Mouse (Mus musculus) intestine, postnatal 0 days (tissue): ENCODE results near the gene Fbxo47. TPM values are rescaled to one million over a fixed set of nuclear protein-coding genes. Genes with fewer than 3 reads are reported as not detected.

ENCODE experiments used
- ATAC-seq: fragments of 200-750 bp; cut with Nextera tagmentation; 2 replicates; pipeline ENCODE4 v1.8.0; 2017; ENCODE audit warnings: mild to moderate bottlenecking, moderate TSS enrichment, moderate library complexity
- H3K27ac ChIP-seq: fragments of 300-500 bp; sonication (generic); 2 replicates; pipeline ENCODE4 v1.5.1; 2014; ENCODE audit warnings: mild to moderate bottlenecking, low read depth, low read length, moderate library complexity
- H3K27me3 ChIP-seq: fragments of 300-500 bp; sonication (generic); replicated peaks from 2 replicates; pipeline ENCODE4 v1.6.1; 2014; ENCODE audit warnings: low read length, mixed read lengths; ENCODE audit not compliant: control insufficient read depth, insufficient read depth
- H3K36me3 ChIP-seq: fragments of 300-500 bp; sonication (generic); 2 replicates; pipeline ENCODE4 v1.6.1; 2014; ENCODE audit warnings: mild to moderate bottlenecking, moderate library complexity; ENCODE audit not compliant: control insufficient read depth, insufficient read depth
- H3K4me1 ChIP-seq: fragments of 300-500 bp; sonication (generic); replicated peaks from 2 replicates; pipeline ENCODE4 v1.6.1; 2014; ENCODE audit warnings: antibody characterized with exemption, low read length, mixed read lengths; ENCODE audit not compliant: control insufficient read depth, insufficient read depth
- H3K4me2 ChIP-seq: fragments of 300-500 bp; sonication (generic); replicated peaks from 2 replicates; pipeline ENCODE4 v1.6.1; 2014; ENCODE audit warnings: low read depth, mild to moderate bottlenecking, moderate library complexity
- H3K4me3 ChIP-seq: fragments of 300-500 bp; sonication (generic); 2 replicates; pipeline ENCODE4 v1.5.1; 2014; ENCODE audit warnings: low read depth, low read length
- H3K9ac ChIP-seq: fragments of 300-500 bp; sonication (generic); 2 replicates; pipeline ENCODE4 v1.6.1; 2014; ENCODE audit warnings: mild to moderate bottlenecking, low read depth, low read length
- H3K9me3 ChIP-seq: fragments of 300-500 bp; sonication (generic); 2 replicates; pipeline ENCODE4 v1.6.1; 2016; ENCODE audit warnings: mixed run types; ENCODE audit not compliant: control insufficient read depth
- CTCF ChIP-seq: sonication (generic); IDR thresholded peaks from 2 replicates; pipeline ENCODE4 v1.5.1; 2016; ENCODE audit warnings: low read depth, mild to moderate bottlenecking, control low read depth, antibody characterized with exemption, moderate library complexity
- WGBS: fragments of 180-500 bp; shearing (Covaris S2); extraction: QIAGEN DNeasy Blood & Tissue Kit; methylation state at CpG from one replicate; pipeline ENCODE4 v1.1.7; 2014; 5-methylcytosine and 5-hydroxymethylcytosine counted together
- polyA plus RNA-seq: library from polyadenylated mRNA; unstranded; fragments of >200 nt; fragmentation: Nextera tagmentation; extraction: Ambion mirVana; gene quantifications from 2 replicates; pipeline ENCODE4 v1.2.1, GENCODE M21; 2015

The Fbxo47 gene
- polyA plus RNA-seq, 1 experiment from 2014 or later = 0.83 TPM

- H3K9me3 ChIP-seq = no peaks in the 10 kb centered on the region
- no peaks in the 10 kb centered on the region for H3K27me3 ChIP-seq
- H3K4me3 ChIP-seq = no peak overlapping the region
- no peaks in the 10 kb centered on the region for H3K4me1 ChIP-seq
- no peak overlapping the region for H3K4me2 ChIP-seq
- no peaks in the 10 kb centered on the region for H3K36me3 ChIP-seq
- TF ChIP-seq CTCF = no peak
- no peak overlapping the region for H3K9ac ChIP-seq
- no peak overlapping the region for H3K27ac ChIP-seq
- no peak for ATAC-seq
- WGBS = 87% methylated on average over 2 of the region's 2 CpGs
These were observed 31.5 kb upstream of the Fbxo47 start for GRCm38 (mm10) chr11:97915471-97915870.

- H3K4me3 ChIP-seq = no peak overlapping the region
- no peaks in the 10 kb centered on the region for H3K9me3 ChIP-seq
These were observed 29.2 kb upstream of the Fbxo47 start for GRCm38 (mm10) chr11:97913111-97913510.

GRCm38 (mm10) chr11:97908634-97909348 lies 24.8 kb upstream of the Fbxo47 start:
- 84% methylated on average over 11 of the region's 11 CpGs for WGBS
- ATAC-seq = no peak
- TF ChIP-seq CTCF = no peak
- Histone ChIP-seq H3K4me2 (no peak overlapping the region), H3K9ac (no peak overlapping the region), H3K9me3 (no peaks in the 10 kb centered on the region), H3K36me3 (no peaks in the 10 kb centered on the region), H3K4me3 (no peak overlapping the region), H3K27ac (no peak overlapping the region), H3K27me3 (no peaks in the 10 kb centered on the region), H3K4me1 (no peaks in the 10 kb centered on the region)

More at GRCm38 (mm10) chr11:97913111-97913510, 29.2 kb upstream of the Fbxo47 start:
- H3K27ac ChIP-seq = no peak overlapping the region
- no peak overlapping the region for H3K9ac ChIP-seq
- no peak for TF ChIP-seq CTCF
- H3K36me3 ChIP-seq = no peaks in the 10 kb centered on the region
- WGBS = 75% methylated on average over 14 of the region's 14 CpGs
- no peaks in the 10 kb centered on the region for H3K27me3 ChIP-seq
- ATAC-seq = no peak
- H3K4me1 ChIP-seq = no peaks in the 10 kb centered on the region
- H3K4me2 ChIP-seq = no peak overlapping the region

- H3K4me1 ChIP-seq = no peaks in the 10 kb centered on the region
- 82% methylated on average over 5 of the region's 5 CpGs for WGBS
- no peak for ATAC-seq
These were observed 24.0 kb upstream of the Fbxo47 start for GRCm38 (mm10) chr11:97907935-97908334.

GRCm38 (mm10) chr11:97906905-97907304 lies 23.0 kb upstream of the Fbxo47 start:
- WGBS = 84% methylated on average over 9 of the region's 9 CpGs
- H3K9me3 ChIP-seq = no peaks in the 10 kb centered on the region
- ATAC-seq = no peak
- no peak overlapping the region for H3K27ac ChIP-seq
- no peaks in the 10 kb centered on the region for H3K4me1 ChIP-seq
- no peaks in the 10 kb centered on the region for H3K27me3 ChIP-seq
- TF ChIP-seq CTCF = no peak
- H3K4me3 ChIP-seq = no peak overlapping the region
- H3K4me2 ChIP-seq = no peak overlapping the region
- H3K36me3 ChIP-seq = no peaks in the 10 kb centered on the region
- H3K9ac ChIP-seq = no peak overlapping the region

More at GRCm38 (mm10) chr11:97907935-97908334, 24.0 kb upstream of the Fbxo47 start:
- H3K4me2 ChIP-seq = no peak overlapping the region
- H3K27ac ChIP-seq = no peak overlapping the region
- no peaks in the 10 kb centered on the region for H3K9me3 ChIP-seq
- TF ChIP-seq CTCF = no peak
- H3K9ac ChIP-seq = no peak overlapping the region
- no peaks in the 10 kb centered on the region for H3K27me3 ChIP-seq
- no peaks in the 10 kb centered on the region for H3K36me3 ChIP-seq
- H3K4me3 ChIP-seq = no peak overlapping the region

- 39% methylated on average over 2 of the region's 2 CpGs for WGBS
- Histone ChIP-seq H3K27ac (no peak overlapping the region), H3K9me3 (no peaks in the 10 kb centered on the region)
These were observed 22.0 kb upstream of the Fbxo47 start for GRCm38 (mm10) chr11:97905941-97906340.

More at GRCm38 (mm10) chr11:97905941-97906340, 22.0 kb upstream of the Fbxo47 start:
- Histone ChIP-seq H3K4me1 (no peaks in the 10 kb centered on the region), H3K9ac (no peak overlapping the region), H3K27me3 (no peaks in the 10 kb centered on the region), H3K36me3 (no peaks in the 10 kb centered on the region), H3K4me2 (no peak overlapping the region), H3K4me3 (no peak overlapping the region)
- no peak for TF ChIP-seq CTCF
- no peak for ATAC-seq
